Mouse (Mus musculus) skeletal muscle tissue, postnatal 0 days (tissue): ENCODE data around the gene Srrm3. TPM values are rescaled to one million over a fixed set of nuclear protein-coding genes. Genes with fewer than 3 reads are reported as not detected.

ENCODE experiments used
- microRNA-seq, 2 experiments: library from miRNA; unstranded; fragments of <30 nt; microRNA quantifications; one replicate each; pipeline ENCODE4; 2016
- polyA plus RNA-seq: library from polyadenylated mRNA; unstranded; fragments of >200 nt; fragmentation: Nextera tagmentation; extraction: Ambion mirVana; gene quantifications from 2 replicates; pipeline ENCODE4 v1.2.1, GENCODE M21; 2015

Gene Srrm3
- not detected in 2 replicates for polyA plus RNA-seq

DNA sequence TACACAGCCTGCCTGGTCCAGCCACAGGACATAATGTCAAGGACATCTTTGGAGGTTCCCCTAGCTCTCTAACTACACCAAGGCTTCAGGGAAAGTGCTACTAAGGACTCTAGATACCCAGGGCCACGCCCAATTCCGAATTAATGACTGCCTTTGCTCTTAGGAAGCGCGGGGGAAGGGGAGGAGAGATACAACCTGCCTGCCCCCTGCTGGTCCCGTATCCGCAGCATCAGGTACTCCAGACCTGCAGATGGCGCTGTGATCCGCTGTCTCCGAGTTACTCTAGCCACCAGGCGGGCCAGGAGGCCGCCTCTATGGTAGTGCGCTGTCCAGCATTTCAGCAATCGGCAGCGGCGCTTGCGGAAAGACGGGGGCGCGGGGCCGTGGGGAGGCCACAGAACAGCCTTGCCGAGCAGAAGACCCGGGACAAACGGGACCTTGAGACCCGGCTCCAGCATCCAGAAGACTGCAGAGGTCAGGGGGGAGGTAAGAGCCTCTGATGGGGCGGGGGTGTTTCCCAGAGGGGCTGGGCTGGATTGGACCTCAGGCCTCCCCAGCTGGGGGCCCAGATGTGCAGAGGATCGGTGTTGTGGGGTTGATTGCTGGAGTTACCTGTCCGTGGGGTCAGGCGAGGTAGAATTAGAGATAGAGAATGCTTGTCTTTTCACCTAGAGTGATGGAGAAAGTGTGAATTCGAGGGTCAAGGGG lies at the start of gene Srrm3:
Srrm3 (plus strand) TSS at position 336 of the 708 bp plus-strand sequence.

GRCm38 (mm10) chr5:135777796-135778470 lies 28.8 kb upstream of the Srrm3 start, which contains the start of gene Styxl1:
Gene Styxl1 (minus strand): TSS chr5:135778385.

GRCm38 (mm10) chr5:135778471-135779445 lies 27.9 kb upstream of the Srrm3 start, which contains the start of gene Mdh2:
Gene Mdh2 (plus strand): TSS chr5:135778480.

GRCm38 (mm10) chr5:135887675-135888102 lies 81.0 kb downstream of the Srrm3 start, which contains the start of gene Hspb1:
Gene Hspb1 (plus strand): TSS chr5:135887919.

Small RNA genes lying within 50 kb of the gene (microRNA-seq; reads per million reads assigned to microRNA genes)
- 0 reads per million in 2 experiments for gene Gm23268

Other genes starting within 250 kb of the Srrm3 start
- not detected in 2 replicates for gene Ccl26, start 243.3 kb upstream of the Srrm3 start, polyA plus RNA-seq
- gene Ccl24, start 233.8 kb upstream of the Srrm3 start, polyA plus RNA-seq, result 2.1 and 5.2 TPM in 2 replicates
- 20.3 and 21.2 TPM in 2 replicates for gene Rhbdd2, start 174.3 kb upstream of the Srrm3 start, polyA plus RNA-seq
- gene Por, start 136.9 kb upstream of the Srrm3 start, polyA plus RNA-seq, result 28.4 and 50.4 TPM in 2 replicates
- 28.3 and 105 TPM in 2 replicates for gene Tmem120a, start 62.4 kb upstream of the Srrm3 start, polyA plus RNA-seq
- gene Styxl1, start 28.5 kb upstream of the Srrm3 start, polyA plus RNA-seq, result 0.29 and 0.49 TPM in 2 replicates
- 1,064 and 1,172 TPM in 2 replicates for gene Mdh2, start 28.4 kb upstream of the Srrm3 start, polyA plus RNA-seq
- 1,579 and 2,380 TPM in 2 replicates for gene Hspb1, start 81.0 kb downstream of the Srrm3 start, polyA plus RNA-seq
- 196 and 198 TPM in 2 replicates for gene Ywhag, start 127.7 kb downstream of the Srrm3 start, polyA plus RNA-seq
- gene Ssc4d, start 167.6 kb downstream of the Srrm3 start, polyA plus RNA-seq, result 1.9 and 2.0 TPM in 2 replicates
- gene Zp3, start 173.2 kb downstream of the Srrm3 start, polyA plus RNA-seq, result 0.18 TPM in 1 of 2 replicates, not detected in the other
- gene Dtx2, start 187.9 kb downstream of the Srrm3 start, polyA plus RNA-seq, result 14.3 and 18.6 TPM in 2 replicates
- gene Upk3b, start 231.6 kb downstream of the Srrm3 start, polyA plus RNA-seq, result 0.18 TPM in 1 of 2 replicates, not detected in the other
- gene Upk3bl, start 247.6 kb downstream of the Srrm3 start, polyA plus RNA-seq, result 0.17 and 0.19 TPM in 2 replicates